Mouse (Mus musculus) spleen, adult 10 weeks (tissue): Measurements from ENCODE around the gene Tmprss11a. TPM values are rescaled to one million over a fixed set of nuclear protein-coding genes. Genes with fewer than 3 reads are reported as not detected.

Source experiments
- polyA plus RNA-seq: library from polyadenylated mRNA; stranded (reverse); fragments of 350-450 nt; fragmentation: Illumina TruSeq; extraction: RNeasy Lipid Tissue Mini Kit (QIAGEN cat#74804); gene quantifications from one replicate; pipeline ENCODE4 v1.2.3, GENCODE M21; 2015; ENCODE audit warnings: low replicate concordance; ENCODE audit not compliant: insufficient read depth

Gene Tmprss11a
- not detected for polyA plus RNA-seq

GRCm38 (mm10) chr5:86468890-86469289 is at the start of gene Tmprss11a:
Gene Tmprss11a (minus strand): TSS chr5:86468990.

GRCm38 (mm10) chr5:86518500-86518899 is 49.7 kb upstream of the Tmprss11a start, which contains the start of gene Tmprss11g:
Gene Tmprss11g (minus strand): TSS chr5:86518600.

GRCm38 (mm10) chr5:86373320-86373719 is 95.5 kb downstream of the Tmprss11a start, which contains the start of gene Tmprss11d:
Gene Tmprss11d (minus strand): TSS chr5:86373420.

Other genes starting within 250 kb of the Tmprss11a start
- gene Tmprss11c, start 179.7 kb downstream of the Tmprss11a start, polyA plus RNA-seq = not detected
- gene Tmprss11d, start 95.6 kb downstream of the Tmprss11a start, polyA plus RNA-seq = 0.43 TPM
- not detected for gene Tmprss11g, start 49.6 kb upstream of the Tmprss11a start, polyA plus RNA-seq
- not detected for gene Tmprss11f, start 163.4 kb upstream of the Tmprss11a start, polyA plus RNA-seq
- not detected for gene Tmprss11b, start 207.4 kb upstream of the Tmprss11a start, polyA plus RNA-seq